Mouse (Mus musculus): ENCODE data around the gene Gm20479.

DNA sequence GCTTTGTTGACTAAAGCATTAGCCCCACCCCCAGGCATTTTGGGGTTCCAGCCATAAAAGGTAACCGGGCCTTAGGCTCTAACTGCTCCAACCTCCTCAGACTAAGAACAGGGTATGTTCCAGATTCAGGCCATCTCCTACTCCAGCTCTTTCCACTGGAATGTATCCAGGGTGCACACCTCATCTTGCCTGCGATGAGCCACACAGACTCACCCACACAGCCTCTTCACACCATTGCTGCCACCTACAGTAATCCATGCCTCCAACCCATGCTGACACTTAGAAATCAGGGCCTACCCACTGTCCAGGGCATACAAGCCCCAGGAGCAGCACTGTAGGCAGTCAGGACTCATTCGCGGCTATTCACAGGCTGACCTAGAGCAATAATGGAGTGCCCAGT, 18.1 kb downstream of the Gm20479 start:
- TF ChIP-seq NRF1 (IDR thresholded peaks at IDR 0.05; ENCODE audit: low read depth, low read length): no peak
- TF ChIP-seq RCOR1 (conservative IDR thresholded peaks at IDR 0.05; ENCODE audit: low read depth, low read length): no peak
- TF ChIP-seq MEF2A (IDR thresholded peaks at IDR 0.05; ENCODE audit: borderline replicate concordance, low read depth, low read length): no peak
- TF ChIP-seq UBTF (IDR thresholded peaks at IDR 0.05; ENCODE audit: low read depth, low read length): no peak
- TF ChIP-seq CTCF (conservative IDR thresholded peaks at IDR 0.05 in 1 of 2, IDR thresholded peaks at IDR 0.05 in 1 of 2; ENCODE audit: low read depth in 2 of 2, low read length in 2 of 2): no peak
- no peak for TF ChIP-seq USF1 (IDR thresholded peaks at IDR 0.05; ENCODE audit: low read depth, low read length)
- TF ChIP-seq ZMIZ1 (IDR thresholded peaks at IDR 0.05; ENCODE audit: low read depth, low read length): no peak
- TF ChIP-seq POLR2A (IDR thresholded peaks at IDR 0.05; ENCODE audit: low read depth, low read length): no peak
- TF ChIP-seq ZNF384 (IDR thresholded peaks at IDR 0.05; ENCODE audit: low read depth, low read length): no peak
- TF ChIP-seq KAT2A (IDR thresholded peaks at IDR 0.05; ENCODE audit: insufficient replicate concordance, low read length): no peak
- TF ChIP-seq TBP (conservative IDR thresholded peaks at IDR 0.05; ENCODE audit: low read depth, low read length): no peak
- no peak for TF ChIP-seq SIN3A (IDR thresholded peaks at IDR 0.05; ENCODE audit: low read length)
